Mouse (Mus musculus) liver, embryonic 14.5 days (tissue): ENCODE measurements around the gene Zdhhc23.

Experiments used
- CTCF ChIP-seq: IDR thresholded peaks from 2 replicates; pipeline ENCODE4 v1.5.1; 2016; ENCODE audit warnings: antibody characterized with exemption, low read depth, control low read depth
- EP300 ChIP-seq: IDR thresholded peaks from 2 replicates; pipeline ENCODE4 v1.6.1; 2016; ENCODE audit warnings: antibody characterized with exemption, low read depth

GRCm38 (mm10) chr16:44017707-44018106, 38.1 kb upstream of the Zdhhc23 start:
- TF ChIP-seq EP300 (no peak), CTCF (no peak)
